Mouse (Mus musculus): ENCODE measurements around the gene Mrpl34. TPM values are rescaled to one million over a fixed set of nuclear protein-coding genes. Genes with fewer than 3 reads are reported as not detected.
A peak's percentile ranks its signal among the peaks of the same experiment; 100 is the strongest.

The Mrpl34 gene
- polyA plus RNA-seq, 1 experiment from 2014 or later: 234 TPM

DNA sequence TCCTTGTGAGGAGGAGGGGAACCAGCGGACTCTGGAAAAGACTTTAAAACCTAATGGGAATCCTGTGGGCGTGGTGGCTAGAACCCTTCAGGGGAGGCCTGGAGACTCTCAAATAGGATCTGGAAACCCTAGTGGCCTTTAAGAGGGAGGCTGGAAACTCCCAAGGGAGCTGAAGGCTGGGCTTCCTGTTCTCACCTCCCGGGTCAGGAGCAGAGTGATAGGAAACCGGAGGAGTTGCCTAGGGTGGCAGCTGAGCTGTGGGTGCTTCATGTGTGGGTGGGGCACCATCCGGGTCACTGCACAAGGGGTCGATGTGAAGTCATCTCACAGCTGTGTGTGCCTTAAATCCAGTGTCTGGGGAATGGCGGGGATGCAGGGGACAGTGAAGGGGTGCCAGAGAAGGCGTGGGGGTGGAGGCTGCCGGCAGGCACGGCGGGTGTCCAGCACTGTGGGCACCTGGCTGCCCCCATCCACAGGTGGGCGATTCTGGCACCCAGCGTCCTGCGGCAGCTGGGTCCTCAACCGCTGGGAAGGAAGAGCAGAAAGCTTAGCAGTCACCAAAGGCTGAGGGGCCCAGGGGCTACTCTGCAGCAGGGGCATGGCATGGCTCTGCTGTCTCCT is 33.2 kb downstream of the Mrpl34 start:
- Histone ChIP-seq H3K4me1 (ENCODE audit: control insufficient read depth, insufficient read depth, low read length) (peaks cover 27% of the 10 kb centered on the region), H3K27ac (ENCODE audit: low read length) (peak overlapping the region; percentile 41; the same call in 1 of the 2 replicates), H3K4me3 (ENCODE audit: low read length) (no peak overlapping the region), H3K4me2 (ENCODE audit: low read depth, low read length) (no peak overlapping the region), H3K9me3 (ENCODE audit: control insufficient read depth, low read length) (no peaks in the 10 kb centered on the region), H3K9ac (ENCODE audit: low read depth, low read length) (peak overlapping the region; percentile 38; the same call in 1 of the 2 replicates), H3K36me3 (ENCODE audit: control insufficient read depth, insufficient read depth, low read length) (0 out of 2 replicates have a peak, but pooled peaks cover 2% of the 10 kb centered on the region), H3K27me3 (replicated peaks; ENCODE audit: control insufficient read depth, insufficient read depth, low read length) (no peaks in the 10 kb centered on the region)
- no peak for ATAC-seq
- 19% methylated on average over 15 of the region's 15 CpGs for WGBS

DNA sequence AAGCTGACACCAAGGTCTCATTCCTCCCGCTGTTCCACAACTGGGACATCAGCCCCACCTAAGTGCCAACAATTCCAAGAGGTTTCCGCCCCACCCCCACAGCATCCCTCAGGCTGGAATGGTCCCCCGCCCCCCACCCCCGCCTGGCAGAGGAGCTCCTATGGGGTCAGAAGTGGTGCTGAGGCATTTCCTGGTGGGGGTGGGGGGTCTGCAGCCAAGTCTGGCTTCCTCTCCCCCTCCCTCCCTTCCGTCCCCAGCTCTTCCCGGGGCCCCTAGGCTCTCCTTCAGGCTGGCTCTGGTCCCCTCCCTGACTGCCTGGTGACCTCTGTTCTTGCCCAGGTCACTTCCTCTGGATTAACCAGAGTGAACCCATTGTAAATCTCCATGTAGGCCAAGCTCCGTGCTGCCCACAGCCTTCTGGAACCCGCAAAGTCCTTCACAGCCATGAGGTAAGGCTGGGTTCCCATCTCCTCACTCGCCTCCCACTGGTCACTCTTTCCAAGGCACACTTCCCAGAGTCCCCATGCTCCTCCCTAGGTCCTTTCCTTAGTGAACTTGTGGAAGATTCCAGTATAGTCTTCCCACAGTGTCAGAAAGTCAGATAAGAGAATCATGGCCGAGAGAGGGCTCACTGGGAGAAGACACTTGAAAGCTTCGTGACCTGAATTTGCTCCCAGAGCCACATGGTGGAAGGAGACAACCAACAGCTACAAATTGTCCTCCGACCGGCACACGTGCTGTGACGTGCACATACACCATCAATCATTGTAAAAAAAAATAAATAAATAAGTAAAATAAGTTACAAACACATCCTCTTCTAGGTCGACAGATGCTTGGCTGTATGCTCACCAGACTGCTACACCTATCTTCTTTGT is 34.3 kb downstream of the Mrpl34 start:
- Histone ChIP-seq H3K27me3 (replicated peaks; ENCODE audit: control insufficient read depth, insufficient read depth, low read length) (no peaks in the 10 kb centered on the region), H3K27ac (ENCODE audit: low read length) (peak overlapping the region; percentile 41), H3K4me1 (ENCODE audit: control insufficient read depth, insufficient read depth, low read length) (peaks cover 27% of the 10 kb centered on the region), H3K36me3 (ENCODE audit: control insufficient read depth, insufficient read depth, low read length) (0 out of 2 replicates have a peak, but pooled peaks cover under 1% of the 10 kb centered on the region), H3K9ac (ENCODE audit: low read depth, low read length) (no peak overlapping the region), H3K4me3 (ENCODE audit: low read length) (no peak overlapping the region), H3K9me3 (ENCODE audit: control insufficient read depth, low read length) (no peaks in the 10 kb centered on the region), H3K4me2 (ENCODE audit: low read depth, low read length) (no peak overlapping the region)
- 29% methylated on average over 16 of the region's 16 CpGs for WGBS
- ATAC-seq: peak; percentile 12; the same call in 1 of the 2 replicates

DNA sequence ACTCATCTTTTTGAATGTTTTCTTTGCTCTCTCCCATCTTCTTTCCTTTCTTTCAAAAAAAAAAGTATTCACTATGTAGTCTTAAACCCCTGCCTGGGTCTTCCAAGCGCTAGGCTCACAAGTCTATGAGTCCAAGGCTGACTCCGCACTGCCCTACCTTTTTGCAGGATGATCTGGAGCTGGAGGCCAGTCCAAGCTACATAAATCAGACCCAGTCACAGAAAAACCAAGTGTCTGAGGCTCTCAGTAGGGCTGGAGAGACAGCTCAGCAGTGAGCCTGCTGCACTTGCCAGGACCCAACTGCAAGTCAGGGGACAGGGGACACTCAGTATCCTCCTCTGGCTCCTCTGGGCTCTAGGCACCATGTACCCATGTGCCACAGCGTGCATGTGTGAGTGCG is 39.6 kb downstream of the Mrpl34 start:
- H3K9me3 ChIP-seq (ENCODE audit: control insufficient read depth, low read length): no peaks in the 10 kb centered on the region
- H3K4me2 ChIP-seq (ENCODE audit: low read depth, low read length): no peak overlapping the region
- WGBS: 84% methylated on average over 4 of the region's 4 CpGs
- ATAC-seq: no peak
- peaks cover 29% of the 10 kb centered on the region for H3K27me3 ChIP-seq (replicated peaks; ENCODE audit: control insufficient read depth, insufficient read depth, low read length)
- H3K4me3 ChIP-seq (ENCODE audit: low read length): no peak overlapping the region
- H3K9ac ChIP-seq (ENCODE audit: low read depth, low read length): no peak overlapping the region
- no peak overlapping the region for H3K27ac ChIP-seq (ENCODE audit: low read length)
- H3K36me3 ChIP-seq (ENCODE audit: control insufficient read depth, insufficient read depth, low read length): no peaks in the 10 kb centered on the region
- peaks cover 13% of the 10 kb centered on the region for H3K4me1 ChIP-seq (ENCODE audit: control insufficient read depth, insufficient read depth, low read length)

DNA sequence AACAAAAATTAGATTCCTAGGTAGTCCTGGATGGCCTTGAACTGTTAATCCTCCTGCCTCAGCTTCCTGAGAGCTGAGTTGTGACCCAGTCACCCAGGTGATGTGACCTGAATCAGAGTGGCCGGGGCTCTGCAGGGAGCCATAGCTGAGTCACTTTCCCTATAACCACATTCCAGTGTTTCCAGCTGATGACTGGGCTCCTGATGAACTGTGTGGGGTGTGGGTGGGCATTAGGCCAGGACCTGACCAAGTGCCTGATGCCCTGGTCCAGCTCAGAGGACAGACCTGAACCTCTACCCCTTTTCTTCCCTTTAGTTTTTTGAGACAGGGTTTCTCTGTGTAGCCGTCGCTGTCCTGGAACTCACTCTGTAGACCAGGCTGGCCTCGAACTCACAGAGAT is 40.6 kb downstream of the Mrpl34 start:
- WGBS: 88% methylated on average over 4 of the region's 4 CpGs
- no peaks in the 10 kb centered on the region for H3K9me3 ChIP-seq (ENCODE audit: control insufficient read depth, low read length)

DNA sequence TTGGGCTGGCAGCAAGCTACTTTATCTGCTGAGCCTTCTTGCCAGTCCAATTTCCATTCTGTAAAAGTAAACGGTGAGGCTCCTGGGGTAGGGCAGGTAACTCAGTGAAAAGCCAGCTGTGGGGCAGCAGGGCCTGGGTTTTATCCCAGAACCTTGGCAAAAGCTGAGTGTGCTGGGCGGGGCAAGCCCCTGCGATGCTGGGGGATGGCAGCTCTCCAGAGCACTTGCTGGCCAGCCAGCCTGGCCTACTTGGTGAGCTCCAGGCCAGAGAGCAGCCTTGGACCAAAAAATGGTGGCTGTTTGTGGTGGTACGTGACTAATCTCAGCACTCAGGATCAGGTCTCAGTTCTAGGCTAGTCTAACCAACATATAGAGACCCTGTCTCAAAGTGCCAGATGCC is 41.2 kb downstream of the Mrpl34 start:
- H3K36me3 ChIP-seq (ENCODE audit: control insufficient read depth, insufficient read depth, low read length): no peaks in the 10 kb centered on the region
- H3K4me2 ChIP-seq (ENCODE audit: low read depth, low read length): no peak overlapping the region
- no peak overlapping the region for H3K4me3 ChIP-seq (ENCODE audit: low read length)
- H3K9ac ChIP-seq (ENCODE audit: low read depth, low read length): no peak overlapping the region
- no peak overlapping the region for H3K27ac ChIP-seq (ENCODE audit: low read length)
- ATAC-seq: no peak
- no peaks in the 10 kb centered on the region for H3K9me3 ChIP-seq (ENCODE audit: control insufficient read depth, low read length)
- peaks cover 16% of the 10 kb centered on the region; the same call in 1 of the 2 replicates for H3K4me1 ChIP-seq (ENCODE audit: control insufficient read depth, insufficient read depth, low read length)
- H3K27me3 ChIP-seq (replicated peaks; ENCODE audit: control insufficient read depth, insufficient read depth, low read length): peaks cover 29% of the 10 kb centered on the region
- 73% methylated on average over 4 of the region's 4 CpGs for WGBS

More for the DNA sequence above, 40.6 kb downstream of the Mrpl34 start:
- no peak overlapping the region for H3K9ac ChIP-seq (ENCODE audit: low read depth, low read length)
- no peak overlapping the region for H3K4me3 ChIP-seq (ENCODE audit: low read length)
- no peaks in the 10 kb centered on the region for H3K36me3 ChIP-seq (ENCODE audit: control insufficient read depth, insufficient read depth, low read length)
- no peak overlapping the region for H3K27ac ChIP-seq (ENCODE audit: low read length)
- peaks cover 16% of the 10 kb centered on the region; the same call in 1 of the 2 replicates for H3K4me1 ChIP-seq (ENCODE audit: control insufficient read depth, insufficient read depth, low read length)
- no peak for ATAC-seq
- H3K4me2 ChIP-seq (ENCODE audit: low read depth, low read length): no peak overlapping the region
- peaks cover 29% of the 10 kb centered on the region for H3K27me3 ChIP-seq (replicated peaks; ENCODE audit: control insufficient read depth, insufficient read depth, low read length)

DNA sequence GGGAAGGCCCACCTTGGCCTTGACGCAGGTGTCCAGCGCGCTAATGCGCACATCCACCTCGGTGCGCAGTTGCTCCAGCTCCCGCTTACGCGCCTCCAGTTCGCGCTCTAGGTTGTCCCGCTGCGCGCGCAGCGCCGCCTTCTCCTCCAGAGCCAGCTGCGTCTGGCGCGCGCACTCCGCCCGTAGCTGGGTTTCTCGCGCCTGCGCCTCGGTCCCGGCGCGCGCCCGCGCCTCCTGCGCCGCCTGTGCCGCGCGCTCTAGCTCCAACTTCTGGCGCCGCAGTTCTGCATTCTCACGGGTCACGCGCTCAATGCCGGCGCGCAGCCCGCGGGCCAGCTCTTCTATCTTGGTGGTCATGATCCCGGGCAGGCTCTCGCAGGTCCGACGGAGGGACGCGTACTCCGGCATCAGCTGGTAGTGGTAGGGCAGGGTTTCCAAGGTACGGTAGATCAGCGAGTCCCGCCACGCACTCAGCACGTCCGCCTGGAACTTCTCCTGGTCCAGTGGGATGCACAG is 42.9 kb downstream of the Mrpl34 start:
- Histone ChIP-seq H3K9ac (ENCODE audit: low read depth, low read length) (peak overlapping the region; percentile 57), H3K27ac (ENCODE audit: low read length) (no peak overlapping the region), H3K4me1 (ENCODE audit: control insufficient read depth, insufficient read depth, low read length) (peaks cover 16% of the 10 kb centered on the region; the same call in 1 of the 2 replicates), H3K27me3 (replicated peaks; ENCODE audit: control insufficient read depth, insufficient read depth, low read length) (peaks cover 29% of the 10 kb centered on the region), H3K4me2 (ENCODE audit: low read depth, low read length) (peak overlapping the region; percentile 87), H3K4me3 (ENCODE audit: low read length) (peak overlapping the region; percentile 50), H3K9me3 (ENCODE audit: control insufficient read depth, low read length) (no peaks in the 10 kb centered on the region), H3K36me3 (ENCODE audit: control insufficient read depth, insufficient read depth, low read length) (no peaks in the 10 kb centered on the region)
- peak; percentile 83 for ATAC-seq
- under 1% methylated on average over 61 of the region's 61 CpGs for WGBS

DNA sequence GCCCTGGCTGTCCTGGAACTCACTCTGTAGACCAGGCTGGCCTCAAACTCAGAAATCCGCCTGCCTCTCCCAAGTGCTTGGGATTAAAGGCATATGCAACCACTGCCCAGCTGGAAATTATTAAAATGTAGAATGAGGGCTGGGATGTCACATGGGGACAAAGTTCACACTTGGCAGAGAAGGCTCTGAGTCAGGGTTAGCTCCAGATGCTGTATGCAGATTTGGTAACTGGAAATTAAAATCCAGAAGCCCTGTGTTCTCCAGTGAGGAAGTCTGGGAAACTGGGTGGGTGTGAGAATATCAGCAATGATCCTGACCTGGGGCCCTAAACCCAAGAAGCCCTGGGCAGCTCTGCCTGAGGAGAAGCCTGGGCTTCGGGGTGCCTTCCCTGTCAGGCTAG is 44.6 kb downstream of the Mrpl34 start:
- Histone ChIP-seq H3K4me2 (ENCODE audit: low read depth, low read length) (no peak overlapping the region), H3K36me3 (ENCODE audit: control insufficient read depth, insufficient read depth, low read length) (no peaks in the 10 kb centered on the region), H3K9me3 (ENCODE audit: control insufficient read depth, low read length) (no peaks in the 10 kb centered on the region), H3K27ac (ENCODE audit: low read length) (no peak overlapping the region), H3K4me1 (ENCODE audit: control insufficient read depth, insufficient read depth, low read length) (peaks cover 16% of the 10 kb centered on the region; the same call in 1 of the 2 replicates), H3K9ac (ENCODE audit: low read depth, low read length) (no peak overlapping the region), H3K4me3 (ENCODE audit: low read length) (peak overlapping the region; percentile 12; the same call in 1 of the 2 replicates), H3K27me3 (replicated peaks; ENCODE audit: control insufficient read depth, insufficient read depth, low read length) (peaks cover 29% of the 10 kb centered on the region)
- no peak for ATAC-seq
- WGBS: 56% methylated on average over 2 of the region's 2 CpGs

DNA sequence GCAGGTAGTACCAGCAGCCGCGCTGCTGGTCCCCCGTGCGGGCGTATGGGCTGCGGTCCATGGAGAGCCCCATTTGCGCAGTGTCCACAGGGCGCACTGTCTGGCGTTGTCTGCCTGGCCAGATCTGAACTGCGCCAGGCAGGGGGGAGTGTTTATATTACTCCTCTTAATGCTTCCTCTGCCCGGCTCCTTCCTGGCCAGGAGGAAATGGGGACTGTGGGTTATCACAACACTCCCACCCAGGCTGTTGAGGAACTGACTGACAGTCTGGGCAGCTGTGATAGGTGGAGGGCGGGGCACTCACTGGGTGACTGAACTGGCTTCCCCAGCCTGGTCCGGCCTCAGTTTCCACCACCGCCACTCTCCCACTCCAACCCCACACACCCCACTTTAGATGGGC is 46.9 kb downstream of the Mrpl34 start, which contains the start of gene Plvap:
Plvap (minus strand) TSS at position 109 of the 400 bp plus-strand sequence.
- peaks cover 23% of the 10 kb centered on the region for H3K27me3 ChIP-seq (replicated peaks; ENCODE audit: control insufficient read depth, insufficient read depth, low read length)
- peak within 1 kb of the TSS; percentile 25 for H3K4me3 ChIP-seq (ENCODE audit: low read length)
- 18% methylated on average over 14 of the region's 14 CpGs for WGBS
- peaks cover 16% of the 10 kb centered on the region; the same call in 1 of the 2 replicates for H3K4me1 ChIP-seq (ENCODE audit: control insufficient read depth, insufficient read depth, low read length)
- no peak within 1 kb of the TSS for H3K27ac ChIP-seq (ENCODE audit: low read length)
- H3K9me3 ChIP-seq (ENCODE audit: control insufficient read depth, low read length): no peaks in the 10 kb centered on the region
- peak within 1 kb of the TSS; percentile 8; the same call in 1 of the 2 replicates for H3K9ac ChIP-seq (ENCODE audit: low read depth, low read length)
- H3K36me3 ChIP-seq (ENCODE audit: control insufficient read depth, insufficient read depth, low read length): no peaks in the 10 kb centered on the region
- ATAC-seq: peak; percentile 22; the same call in 1 of the 2 replicates
- H3K4me2 ChIP-seq (ENCODE audit: low read depth, low read length): 0 out of 2 replicates have a peak within 1 kb of the TSS, but pooled peaks have one; percentile 2
